ENCODE assay signal across 12 mouse cellular contexts in genomic region chr17:31332333-31332732, GRCm38 (mm10). TPM values are rescaled to one million over a fixed set of nuclear protein-coding genes. Genes with fewer than 3 reads are reported as not detected.
DNase-seq lines count a peak whose midpoint lies in the region; ATAC-seq and TF ChIP-seq lines count a peak whose summit lies in the region.
"Had no signal": no experiment of that assay in that cellular context is flagged by ENCODE, and none has a peak within 500 bp of the region (broad histone marks: within the 10 kb centered on the region; RNA-seq: fewer than 3 reads in every experiment).

No protein-coding gene starts in this region.

- H3K4me2 ChIP-seq in kidney, postnatal 0 days (ENCODE audit: low read length): no peak overlapping the region
- no peak overlapping the region for H3K4me2 ChIP-seq in kidney, embryonic 15.5 days
- H3K4me2 ChIP-seq: forebrain, embryonic 12.5 days; hindbrain, embryonic 12.5 days; midbrain, embryonic 11.5 days had no signal

- no peaks in the 10 kb centered on the region for H3K27me3 ChIP-seq in kidney, postnatal 0 days (ENCODE audit: insufficient read depth, low read length)
- no peaks in the 10 kb centered on the region for H3K27me3 ChIP-seq in kidney, embryonic 15.5 days
- H3K27me3 ChIP-seq: forebrain, embryonic 12.5 days; hindbrain, embryonic 12.5 days had no signal

- no peaks in the 10 kb centered on the region for H3K36me3 ChIP-seq in kidney, postnatal 0 days (ENCODE audit: insufficient read depth, low read length)
- H3K36me3 ChIP-seq in kidney, embryonic 15.5 days: no peaks in the 10 kb centered on the region
- H3K36me3 ChIP-seq: forebrain, embryonic 12.5 days; heart, embryonic 10.5 days; hindbrain, embryonic 12.5 days had no signal

- ATAC-seq in kidney, postnatal 0 days (replicated peaks; ENCODE audit: low FRiP score, low read depth): no peak
- ATAC-seq in kidney, embryonic 15.5 days (replicated peaks; ENCODE audit: low FRiP score): no peak

- no peak overlapping the region for H3K9ac ChIP-seq in kidney, postnatal 0 days (ENCODE audit: low read depth, low read length)
- no peak overlapping the region for H3K9ac ChIP-seq in kidney, embryonic 15.5 days
- H3K9ac ChIP-seq: forebrain, embryonic 12.5 days; hindbrain, embryonic 12.5 days had no signal

- 66% methylated on average over 1 of the region's 1 CpGs for WGBS in kidney, postnatal 0 days
- WGBS in kidney, embryonic 15.5 days: 43% methylated on average over 1 of the region's 1 CpGs

- no peaks in the 10 kb centered on the region for H3K9me3 ChIP-seq in kidney, postnatal 0 days (replicated peaks; ENCODE audit: low read length)
- no peaks in the 10 kb centered on the region for H3K9me3 ChIP-seq in kidney, embryonic 15.5 days (replicated peaks)
- H3K9me3 ChIP-seq: forebrain, embryonic 12.5 days; heart, embryonic 10.5 days; hindbrain, embryonic 12.5 days had no signal

- no peaks in the 10 kb centered on the region for H3K4me1 ChIP-seq in kidney, postnatal 0 days (replicated peaks; ENCODE audit: insufficient read depth, low read length)
- H3K4me1 ChIP-seq in kidney, embryonic 15.5 days: peaks cover 14% of the 10 kb centered on the region
- H3K4me1 ChIP-seq: hindbrain, embryonic 12.5 days had no signal

- no peak overlapping the region for H3K4me3 ChIP-seq in kidney, postnatal 0 days (replicated peaks; ENCODE audit: low read depth, low read length)
- no peak overlapping the region for H3K4me3 ChIP-seq in kidney, embryonic 15.5 days (replicated peaks)
- H3K4me3 ChIP-seq: forebrain, embryonic 12.5 days; heart, embryonic 10.5 days; hindbrain, embryonic 12.5 days had no signal

- DNase-seq in kidney, postnatal 0 days (ENCODE audit: low spot score): peak; percentile 40
- peak; percentile 36 for DNase-seq in 3T3-L1 (ENCODE audit: low read depth, low spot score)
- peak; percentile 55 for DNase-seq in A20 (ENCODE audit: low read depth, low spot score)
- peak; percentile 52 for DNase-seq in ZHBTc4 (ENCODE audit: low read depth, low spot score)
- no peak for DNase-seq in layer of hippocampus, adult 9-11 months
- no peak for DNase-seq in layer of hippocampus, postnatal 25 days (ENCODE audit: extremely low spot score in 1 of 2, low spot score in 1 of 2)
- DNase-seq: right cerebral cortex, postnatal 25 days had no signal

- H3K27ac ChIP-seq in kidney, postnatal 0 days: no peak overlapping the region
- H3K27ac ChIP-seq in kidney, embryonic 15.5 days: no peak overlapping the region
- H3K27ac ChIP-seq: forebrain, embryonic 12.5 days; heart, embryonic 10.5 days; hindbrain, embryonic 12.5 days had no signal

- TF ChIP-seq CTCF in kidney, postnatal 0 days (IDR thresholded peaks at IDR 0.05; ENCODE audit: low read depth): peak; percentile 64

RNA-seq across cellular contexts. Expression of gene Slc37a1, which starts 45.7 kb away (rescaled TPM):
- 2.8 and 3.9 TPM in 2 replicates for polyA plus RNA-seq in kidney, postnatal 0 days (2015; fragmentation: Nextera tagmentation; extraction: Ambion mirVana)
- 3.0 and 3.9 TPM in 2 replicates for polyA plus RNA-seq in kidney, embryonic 15.5 days (2015; fragmentation: Nextera tagmentation; extraction: Ambion mirVana)
- 1 to 10 TPM; 5.5 to 8.0 TPM for total RNA-seq in layer of hippocampus, postnatal 25 days (2021)

RNA-seq across cellular contexts. Expression of gene Pde9a, which starts 53.7 kb away (rescaled TPM):
- 31.9 and 36.8 TPM in 2 replicates for polyA plus RNA-seq in kidney, postnatal 0 days (2015; fragmentation: Nextera tagmentation; extraction: Ambion mirVana)
- 27.6 and 34.9 TPM in 2 replicates for polyA plus RNA-seq in kidney, embryonic 15.5 days (2015; fragmentation: Nextera tagmentation; extraction: Ambion mirVana)
- 10 to 100 TPM; 24.9 to 30.7 TPM for total RNA-seq in layer of hippocampus, postnatal 25 days (2021)

RNA-seq across cellular contexts. Expression of gene Rsph1, which starts 55.1 kb away (rescaled TPM):
- 1.3 and 2.2 TPM in 2 replicates for polyA plus RNA-seq in kidney, postnatal 0 days (2015; fragmentation: Nextera tagmentation; extraction: Ambion mirVana)
- 2.0 and 2.4 TPM in 2 replicates for polyA plus RNA-seq in kidney, embryonic 15.5 days (2015; fragmentation: Nextera tagmentation; extraction: Ambion mirVana)
- 10 to 100 TPM; 13.8 to 14.2 TPM for total RNA-seq in layer of hippocampus, postnatal 25 days (2021)

Comparison
In these comparisons a context has a peak if more than half of its experiments do, and no peak if none do; other contexts are left out.
1. DNase-seq: peak in kidney, postnatal 0 days (single experiment), 3T3-L1 (single experiment), A20 (single experiment) and ZHBTc4 (single experiment); none in layer of hippocampus, adult 9-11 months (single experiment) and layer of hippocampus, postnatal 25 days (0 of 2).